Comparison of ENCODE assay signal across 29 mouse cellular contexts in genomic region chr10:73953362-73953761, GRCm38 (mm10).
"Had no signal": no experiment of that assay in that cellular context is flagged by ENCODE, and none has a peak within 500 bp of the region (broad histone marks: within the 10 kb centered on the region; RNA-seq: fewer than 3 reads in every experiment).

No protein-coding gene starts in this region.

- H3K27ac ChIP-seq: embryonic facial prominence, embryonic 10.5 days; embryonic facial prominence, embryonic 12.5 days; embryonic facial prominence, embryonic 13.5 days; embryonic facial prominence, embryonic 15.5 days; forebrain, embryonic 10.5 days; forebrain, embryonic 12.5 days; forebrain, embryonic 13.5 days; forebrain, embryonic 15.5 days; gastrocnemius, adult 2 months; heart, adult 2 months had no signal

- H3K36me3 ChIP-seq: embryonic facial prominence, embryonic 10.5 days; embryonic facial prominence, embryonic 12.5 days; embryonic facial prominence, embryonic 13.5 days; embryonic facial prominence, embryonic 15.5 days; forebrain, embryonic 10.5 days; forebrain, embryonic 12.5 days; forebrain, embryonic 15.5 days had no signal

- H3K4me3 ChIP-seq: embryonic facial prominence, embryonic 10.5 days; embryonic facial prominence, embryonic 12.5 days; embryonic facial prominence, embryonic 13.5 days; embryonic facial prominence, embryonic 15.5 days; erythroblast, embryonic 14.5 days; forebrain, embryonic 10.5 days; forebrain, embryonic 12.5 days; forebrain, embryonic 13.5 days; forebrain, embryonic 15.5 days; gastrocnemius, adult 2 months; heart, adult 2 months had no signal

- DNase-seq: cerebellum, adult 2 months; cerebellum, adult 8-10 months; cerebellum, adult 9-10 months; cerebellum, adult 9-11 months; cerebellum, postnatal 10 days; cerebellum, postnatal 14 days; cerebellum, postnatal 25 days; cerebellum, postnatal 36 days; embryo, embryonic 11 days; forebrain, postnatal 0 days; gastrocnemius, adult 2 months; gastrocnemius, postnatal 10 days; gastrocnemius, postnatal 14 days; gastrocnemius, postnatal 25 days; gastrocnemius, postnatal 36 days; heart, adult 11 months; heart, adult 18-20 months; heart, adult 2 months had no signal

- H3K27me3 ChIP-seq: embryonic facial prominence, embryonic 12.5 days; embryonic facial prominence, embryonic 13.5 days; embryonic facial prominence, embryonic 15.5 days; forebrain, embryonic 12.5 days; forebrain, embryonic 13.5 days; forebrain, embryonic 15.5 days had no signal

- H3K4me2 ChIP-seq: embryonic facial prominence, embryonic 12.5 days; embryonic facial prominence, embryonic 13.5 days; embryonic facial prominence, embryonic 15.5 days; forebrain, embryonic 12.5 days; forebrain, embryonic 13.5 days; forebrain, embryonic 15.5 days had no signal

- H3K4me1 ChIP-seq: embryonic facial prominence, embryonic 10.5 days; embryonic facial prominence, embryonic 12.5 days; embryonic facial prominence, embryonic 13.5 days; embryonic facial prominence, embryonic 15.5 days; forebrain, embryonic 10.5 days; forebrain, embryonic 12.5 days; forebrain, embryonic 13.5 days; forebrain, embryonic 15.5 days had no signal

- ATAC-seq: forebrain, embryonic 13.5 days; forebrain, embryonic 14.5 days; forebrain, embryonic 15.5 days; forebrain, embryonic 16.5 days; forebrain, postnatal 0 days had no signal

- H3K9ac ChIP-seq: embryonic facial prominence, embryonic 12.5 days; embryonic facial prominence, embryonic 13.5 days; embryonic facial prominence, embryonic 15.5 days; forebrain, embryonic 12.5 days; forebrain, embryonic 13.5 days; forebrain, embryonic 15.5 days; forebrain, postnatal 0 days had no signal

- H3K9me3 ChIP-seq: embryonic facial prominence, embryonic 10.5 days; embryonic facial prominence, embryonic 12.5 days; embryonic facial prominence, embryonic 13.5 days; embryonic facial prominence, embryonic 15.5 days; forebrain, embryonic 10.5 days; forebrain, embryonic 12.5 days; forebrain, embryonic 13.5 days; forebrain, embryonic 15.5 days had no signal
